Mouse (Mus musculus) left cerebral cortex, postnatal 25 days (tissue): Measurements from ENCODE around the gene Atg2a. TPM values are rescaled to one million over a fixed set of nuclear protein-coding genes. Genes with fewer than 3 reads are reported as not detected.
A peak's percentile ranks its signal among the peaks of the same experiment; 100 is the strongest.
"Not testable (repeated sequence)": the region's sequence is repeated elsewhere in the genome, so short reads cannot be mapped to it uniquely, and the experiment has no call there.

Experiments
- DNase-seq, 2 experiments: peaks; one replicate each; pipeline ENCODE4 v3.0.0; 2022; ENCODE audit warnings: low spot score in 2 of 2, mixed read lengths in 1 of 2
- intact Hi-C: fragments of 180-260 bp; cut with DNase I; formaldehyde crosslinking; loops from one replicate; pipeline ENCODE4 v1.15.1; 2025
- total RNA-seq, 2 experiments: library from RNA; stranded (reverse); gene quantifications; 2 replicates each; pipeline ENCODE4 v1.2.3; 2021

Atg2a gene
- total RNA-seq, 2 experiments from 2014 or later, result 33.1 to 35.6 TPM

GRCm38 (mm10) chr19:6289696-6290238, 48.3 kb downstream of the Atg2a start:
- intact Hi-C loops, result no loop called here
- no peak for DNase-seq

GRCm38 (mm10) chr19:6290720-6291116, 49.2 kb downstream of the Atg2a start:
- intact Hi-C loops, DNase-seq: not testable (repeated sequence)

- no peak for DNase-seq
- intact Hi-C loops, result no loop called here
These were observed 49.8 kb downstream of the Atg2a start for GRCm38 (mm10) chr19:6291117-6291781.

GRCm38 (mm10) chr19:6292262-6292661, 50.8 kb downstream of the Atg2a start:
- DNase-seq, result no peak
- intact Hi-C loops, result no loop called here

GRCm38 (mm10) chr19:6294301-6294700, 52.8 kb downstream of the Atg2a start:
- no peak for DNase-seq
- intact Hi-C loops, result no loop called here

- intact Hi-C loops, result no loop called here
- no peak for DNase-seq
These were observed 55.2 kb downstream of the Atg2a start for GRCm38 (mm10) chr19:6296551-6297210.

- intact Hi-C loops, result no loop called here
- no peak for DNase-seq
These were observed 56.2 kb downstream of the Atg2a start for GRCm38 (mm10) chr19:6297641-6298040.

- DNase-seq, result no peak
- intact Hi-C loops, result no loop called here
These were observed 57.5 kb downstream of the Atg2a start for GRCm38 (mm10) chr19:6299003-6299402.

- intact Hi-C loops, result no loop called here
- no peak for DNase-seq
These were observed 58.2 kb downstream of the Atg2a start for GRCm38 (mm10) chr19:6299450-6300267.

GRCm38 (mm10) chr19:6300402-6300841, 59.0 kb downstream of the Atg2a start:
- no peak for DNase-seq
- intact Hi-C loops, result no loop called here

- no peak for DNase-seq
- intact Hi-C loops, result no loop called here
These were observed 60.6 kb downstream of the Atg2a start for GRCm38 (mm10) chr19:6302114-6302513.

- intact Hi-C loops, result no loop called here
- DNase-seq, result peak in 1 of 2 experiments; percentile 66
These were observed 61.1 kb downstream of the Atg2a start for GRCm38 (mm10) chr19:6302522-6302921.

- DNase-seq, result no peak
- intact Hi-C loops, result no loop called here
These were observed 62.4 kb downstream of the Atg2a start for GRCm38 (mm10) chr19:6303831-6304230.

GRCm38 (mm10) chr19:6304787-6305516, 63.5 kb downstream of the Atg2a start:
- peak; percentile 60 to 81 for DNase-seq
- intact Hi-C loops, result loop anchor here (1.0 kb wide), 1 partner anchor 37 kb away; no protein-coding TSS in a partner anchor

- intact Hi-C loops, result loop anchor here (1.0 kb wide), 1 partner anchor 37 kb away; no protein-coding TSS in a partner anchor
- DNase-seq, result no peak
These were observed 64.1 kb downstream of the Atg2a start for GRCm38 (mm10) chr19:6305517-6306115.

GRCm38 (mm10) chr19:6306137-6306551, 64.7 kb downstream of the Atg2a start, which contains the start of gene Cdc42bpg:
Gene Cdc42bpg (plus strand): TSS chr19:6306456.
- intact Hi-C loops, result no loop called here
- no peak for DNase-seq

GRCm38 (mm10) chr19:6306586-6306985, 65.1 kb downstream of the Atg2a start:
- intact Hi-C loops, result no loop called here
- DNase-seq, result peak in 1 of 2 experiments; percentile 18

GRCm38 (mm10) chr19:6307733-6308531, 66.5 kb downstream of the Atg2a start:
- intact Hi-C loops, result no loop called here
- DNase-seq, result no peak
